Mouse (Mus musculus): ENCODE measurements around the gene Oas3. TPM values are rescaled to one million over a fixed set of nuclear protein-coding genes. Genes with fewer than 3 reads are reported as not detected.

Gene Oas3
- total RNA-seq, 2 experiments from 2014 or later, result 0.77 to 1.3 TPM

DNA sequence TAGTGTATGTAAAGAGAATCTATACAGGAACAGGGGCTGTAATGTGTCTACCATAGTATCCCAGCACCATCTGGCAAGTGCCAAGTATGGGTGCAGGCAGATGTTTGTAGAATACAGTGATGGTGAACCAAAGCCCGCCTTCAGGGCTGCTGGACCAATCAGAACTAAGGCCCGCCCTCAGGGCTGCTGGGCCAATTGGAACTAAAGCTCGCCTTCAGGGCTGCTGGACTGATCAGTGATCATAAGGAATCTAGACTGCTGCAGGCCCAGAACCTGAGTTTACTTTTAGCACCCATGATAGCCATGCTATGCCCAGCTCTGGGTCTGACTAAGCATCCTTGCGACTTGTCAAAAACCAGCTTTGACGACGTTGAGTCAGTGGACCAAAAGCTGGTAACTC is 15.6 kb downstream of the Oas3 start:
- no peak for ATAC-seq (replicated peaks; ENCODE audit: poor library complexity, severe bottlenecking)

DNA sequence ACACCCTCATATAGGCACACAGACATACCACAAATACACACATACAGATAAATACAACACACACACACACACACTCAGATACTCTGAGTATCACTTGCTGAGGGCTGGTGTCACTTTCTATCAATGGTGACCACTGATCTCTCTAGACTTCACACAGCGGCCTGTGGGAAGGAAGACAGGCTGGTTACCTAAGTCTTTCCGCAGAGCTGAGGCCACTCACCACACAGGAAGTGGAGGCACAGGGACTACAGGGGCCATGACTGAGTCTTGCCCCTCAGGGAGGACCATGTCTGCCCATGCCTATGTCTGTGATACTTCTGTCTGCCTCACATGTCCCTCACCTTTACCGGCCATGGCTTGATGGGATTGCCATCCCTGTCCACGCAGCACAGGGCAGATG is 23.2 kb downstream of the Oas3 start:
- peak; percentile 68 for ATAC-seq (replicated peaks; ENCODE audit: poor library complexity, severe bottlenecking)

DNA sequence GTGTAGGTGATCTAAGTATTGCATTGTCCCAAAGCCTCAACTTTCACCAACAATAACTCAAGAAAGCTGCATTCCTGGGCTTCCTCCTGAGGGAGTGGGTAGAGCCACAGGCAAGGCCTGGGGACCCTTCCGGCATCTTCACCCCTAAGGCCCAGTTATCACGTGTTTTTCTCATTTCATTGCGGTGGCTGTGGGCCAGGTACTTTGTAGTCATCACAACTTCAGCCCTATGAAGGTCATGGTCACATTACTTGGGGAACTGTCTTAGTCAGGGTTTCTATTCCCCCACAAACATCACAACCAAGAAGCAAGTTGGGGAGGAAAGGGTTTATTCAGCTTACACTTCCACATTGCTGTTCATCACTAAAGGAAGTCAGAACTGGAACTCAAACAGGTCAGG is 24.7 kb downstream of the Oas3 start:
- no peak for ATAC-seq (replicated peaks; ENCODE audit: poor library complexity, severe bottlenecking)

- no peak for ATAC-seq (replicated peaks; ENCODE audit: poor library complexity, severe bottlenecking)
These were observed 26.3 kb downstream of the Oas3 start for GRCm38 (mm10) chr5:120751206-120751605.

DNA sequence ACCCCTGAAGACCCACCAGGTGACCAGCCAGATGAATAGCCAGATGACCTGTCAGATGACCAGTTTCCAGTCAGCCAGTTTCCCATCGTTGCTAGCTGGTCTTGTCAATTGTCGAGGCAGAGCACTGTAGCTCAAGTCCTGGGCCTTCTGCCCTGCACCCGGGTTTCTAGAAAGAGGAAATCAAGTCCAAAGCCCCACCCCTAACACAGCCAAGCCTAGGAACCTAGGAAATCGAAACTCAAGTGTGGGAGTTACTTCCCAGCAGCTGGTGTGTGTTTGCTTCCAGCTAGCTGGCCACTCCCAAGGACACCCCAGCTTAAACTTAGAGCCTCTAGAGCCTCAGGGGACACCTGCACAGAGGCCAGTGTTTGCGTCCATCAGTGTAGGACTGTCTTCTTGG is 27.8 kb downstream of the Oas3 start, which contains the start of gene Oas2:
Gene Oas2 (minus strand): TSS at position 166 of the 400 bp plus-strand sequence.
- peak; percentile 65 for ATAC-seq (replicated peaks; ENCODE audit: poor library complexity, severe bottlenecking)

DNA sequence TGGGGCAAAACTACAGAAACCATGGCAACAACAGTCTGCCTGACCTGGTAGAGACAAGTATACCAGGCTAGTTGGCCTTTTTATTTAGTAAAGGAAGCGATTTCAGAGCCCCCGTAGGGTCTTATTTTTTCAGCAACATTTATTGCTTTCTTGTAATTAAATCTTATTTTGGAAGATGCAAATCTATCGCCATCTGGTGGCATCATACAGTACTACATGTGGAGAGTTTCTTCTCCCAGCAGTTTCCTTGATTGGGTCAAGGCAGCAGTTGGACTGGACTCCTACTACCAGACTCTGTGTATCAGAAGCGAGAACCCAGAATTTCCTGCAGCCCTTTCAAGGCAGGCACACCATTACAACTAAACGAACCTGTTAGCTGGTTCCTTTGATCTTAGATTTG is 31.0 kb downstream of the Oas3 start:
- no peak for ATAC-seq (replicated peaks; ENCODE audit: poor library complexity, severe bottlenecking)

DNA sequence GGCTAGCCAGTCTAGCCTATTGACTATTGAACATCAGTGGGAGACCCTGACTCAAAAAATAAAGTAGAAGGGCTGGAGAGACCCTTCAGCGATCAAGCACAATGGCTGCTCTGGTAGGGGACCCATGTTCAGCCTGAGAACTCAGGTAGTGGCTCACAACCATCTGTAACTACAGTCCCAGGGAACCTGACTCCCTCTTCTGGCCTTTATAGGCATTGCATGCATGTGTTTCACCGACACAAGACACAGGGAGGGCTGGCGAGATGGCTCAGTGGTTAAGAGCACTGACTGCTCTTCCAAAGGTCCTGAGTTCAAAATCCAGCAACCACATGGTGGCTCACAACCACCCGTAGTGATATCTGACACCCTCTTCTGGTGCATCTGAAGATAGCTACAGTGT is 35.3 kb downstream of the Oas3 start:
- ATAC-seq (replicated peaks; ENCODE audit: poor library complexity, severe bottlenecking), result 0 out of 2 replicates have a peak, but pooled peaks have one; percentile 30

DNA sequence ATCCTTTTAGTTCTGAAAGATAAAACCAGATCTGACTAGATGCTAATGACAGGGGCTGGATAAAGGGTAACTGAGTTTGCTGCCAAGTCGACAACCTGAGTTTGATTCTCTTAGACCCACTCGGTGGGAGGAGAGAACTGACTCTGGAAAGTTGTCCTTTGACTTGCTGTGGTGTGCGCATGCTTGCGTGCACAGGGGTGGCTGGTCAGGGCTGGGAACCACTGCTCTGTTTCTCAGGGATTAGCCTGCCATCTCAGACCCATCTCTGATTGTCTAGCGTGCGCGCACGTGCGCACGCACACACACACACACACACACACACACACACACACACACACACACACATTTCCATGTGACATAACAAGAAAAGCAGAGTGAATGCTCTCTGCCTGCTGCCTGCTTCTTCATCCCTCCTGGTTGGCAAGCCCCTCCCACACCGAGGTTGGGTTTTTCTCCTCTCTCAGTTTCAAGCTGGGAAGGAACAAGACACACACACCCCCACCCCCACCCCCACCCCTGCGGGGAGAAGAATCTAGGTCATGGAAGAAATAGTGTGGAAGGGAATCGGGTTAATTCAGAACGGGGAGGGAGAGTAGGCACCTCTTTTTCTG is 43.0 kb downstream of the Oas3 start:
- no peak for ATAC-seq (replicated peaks; ENCODE audit: poor library complexity, severe bottlenecking)

- no peak for ATAC-seq (replicated peaks; ENCODE audit: poor library complexity, severe bottlenecking)
These were observed 43.8 kb downstream of the Oas3 start for GRCm38 (mm10) chr5:120733696-120734095.

- no peak for ATAC-seq (replicated peaks; ENCODE audit: poor library complexity, severe bottlenecking)
These were observed 44.7 kb downstream of the Oas3 start for GRCm38 (mm10) chr5:120732740-120733139.

GRCm38 (mm10) chr5:120729319-120729718 is 48.1 kb downstream of the Oas3 start:
- no peak for ATAC-seq (replicated peaks; ENCODE audit: poor library complexity, severe bottlenecking)

- ATAC-seq (replicated peaks; ENCODE audit: poor library complexity, severe bottlenecking), result no peak
These were observed 51.5 kb downstream of the Oas3 start for GRCm38 (mm10) chr5:120725811-120726455.

DNA sequence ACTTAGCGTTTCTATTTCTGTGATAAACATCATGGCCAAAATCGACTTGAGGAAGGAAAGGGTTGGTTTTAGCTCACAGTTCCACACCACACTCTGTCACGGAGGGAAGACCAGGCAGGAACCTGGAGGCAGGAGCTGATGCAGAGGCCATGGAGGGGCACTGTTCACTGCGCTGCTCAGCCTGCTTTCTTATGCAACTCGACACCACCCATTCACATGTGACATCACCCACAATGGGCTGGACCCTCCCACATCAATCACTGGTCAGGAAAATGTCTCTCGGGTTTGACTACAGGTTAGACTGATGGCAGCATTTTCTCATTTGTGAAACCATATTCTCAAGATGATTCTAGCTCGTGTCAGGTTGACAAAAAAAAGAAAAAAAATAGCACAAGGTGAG is 56.5 kb downstream of the Oas3 start:
- no peak for ATAC-seq (replicated peaks; ENCODE audit: poor library complexity, severe bottlenecking)

DNA sequence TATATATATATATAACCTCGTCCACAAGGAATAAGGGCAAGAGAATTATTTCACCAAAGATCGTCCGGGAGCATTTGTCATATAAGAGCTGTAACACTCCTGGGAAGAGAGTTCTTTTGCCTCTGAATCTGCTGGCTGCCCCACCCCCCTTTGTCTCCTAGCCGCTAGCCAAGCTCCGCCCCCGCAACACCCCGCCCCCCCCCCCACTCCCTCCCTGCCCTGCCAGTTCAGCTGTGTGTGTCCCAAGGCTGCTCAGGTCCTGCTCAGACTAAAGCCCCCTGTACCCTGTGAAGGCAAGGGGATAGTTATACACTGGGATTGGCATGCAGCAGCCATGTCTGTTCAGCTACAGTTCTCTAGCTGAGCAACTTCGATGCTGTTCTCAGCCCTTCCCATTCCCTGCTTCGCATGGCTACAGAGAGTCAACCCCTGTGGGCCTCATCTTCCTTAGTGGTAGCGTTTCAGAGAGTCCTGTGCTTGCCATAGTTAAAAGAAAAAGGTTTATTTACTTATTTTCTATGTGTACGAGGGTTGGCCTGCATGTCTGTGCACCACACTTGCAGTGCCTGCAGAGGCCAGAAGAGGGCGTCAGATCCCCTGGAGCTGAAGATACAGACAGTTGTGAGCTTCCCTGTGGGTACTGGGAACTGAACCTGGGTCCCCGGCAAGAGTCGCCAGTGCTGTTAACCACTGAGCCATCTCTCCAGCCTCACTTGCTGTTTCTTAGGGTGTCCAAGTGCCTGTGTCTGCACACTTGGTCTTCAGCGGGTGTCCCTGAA is 58.7 kb downstream of the Oas3 start:
- no peak for ATAC-seq (replicated peaks; ENCODE audit: poor library complexity, severe bottlenecking)

- ATAC-seq (replicated peaks; ENCODE audit: poor library complexity, severe bottlenecking), result no peak
These were observed 60.3 kb downstream of the Oas3 start for GRCm38 (mm10) chr5:120717136-120717535.

DNA sequence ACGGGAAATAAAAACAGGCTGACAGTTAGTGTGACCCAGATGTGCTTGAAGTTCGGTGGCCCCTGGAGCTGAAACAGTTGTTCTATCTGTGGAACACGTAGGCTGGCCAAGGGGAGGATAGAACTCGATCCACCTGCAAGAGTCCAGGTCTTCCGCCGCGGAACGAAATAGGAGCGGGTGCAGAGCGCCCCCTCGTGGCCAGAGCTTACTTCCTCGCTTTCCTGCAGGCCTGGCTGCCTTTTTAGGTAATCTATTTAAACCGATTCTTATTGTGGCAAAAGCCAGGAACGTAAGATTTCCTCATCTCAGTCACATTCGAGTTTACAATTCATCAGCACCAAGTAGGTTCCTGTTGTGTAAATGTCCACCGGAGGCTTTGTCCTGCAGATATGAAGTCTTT is 63.1 kb downstream of the Oas3 start:
- ATAC-seq (replicated peaks; ENCODE audit: poor library complexity, severe bottlenecking), result peak; percentile 34; the same call in 1 of the 2 replicates

DNA sequence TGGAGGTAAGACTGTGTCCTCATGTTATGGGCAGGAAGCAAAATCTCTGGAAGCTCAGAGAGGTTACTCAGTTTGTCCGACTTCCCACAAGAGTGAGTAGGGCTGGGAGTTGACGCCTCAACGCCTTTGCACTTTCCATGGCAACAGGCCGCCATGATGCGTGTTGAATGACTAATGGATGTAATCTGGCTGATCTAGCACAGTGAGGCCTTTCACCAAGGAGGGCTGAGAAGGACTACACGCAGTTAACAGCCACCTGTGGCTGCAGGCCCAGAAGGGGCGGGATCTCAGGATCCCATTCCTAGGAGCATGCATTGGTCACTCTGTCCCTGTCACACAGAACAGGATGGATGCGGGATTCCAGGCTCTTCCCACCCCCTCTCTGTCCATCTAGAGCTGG is 64.7 kb downstream of the Oas3 start:
- no peak for ATAC-seq (replicated peaks; ENCODE audit: poor library complexity, severe bottlenecking)

GRCm38 (mm10) chr5:120711827-120712226 is 65.6 kb downstream of the Oas3 start, which contains the start of gene Dtx1:
Gene Dtx1, minus strand, starts transcription at chr5:120711927.
- ATAC-seq (replicated peaks; ENCODE audit: poor library complexity, severe bottlenecking), result no peak

DNA sequence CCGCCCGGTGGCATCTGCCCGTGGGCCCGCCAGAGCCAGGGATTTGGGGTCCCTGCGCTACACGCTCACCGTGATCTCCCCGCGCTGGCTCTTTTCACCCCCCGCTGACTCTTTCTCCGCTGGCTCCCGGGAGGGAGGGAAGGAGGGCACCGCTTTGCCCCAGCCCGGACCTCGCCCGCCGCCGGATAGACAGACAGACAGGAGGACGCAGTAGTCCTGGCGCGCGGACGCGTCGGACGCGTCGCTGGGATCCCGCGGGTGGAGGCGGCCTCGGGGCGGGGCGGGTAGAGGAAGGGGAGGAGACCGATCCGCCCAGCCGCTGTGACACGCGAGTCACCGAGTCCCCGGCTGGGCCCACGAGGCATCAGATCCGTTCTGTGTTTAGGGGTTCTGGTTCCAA is 66.0 kb downstream of the Oas3 start:
- peak; percentile 58 for ATAC-seq (replicated peaks; ENCODE audit: poor library complexity, severe bottlenecking)

DNA sequence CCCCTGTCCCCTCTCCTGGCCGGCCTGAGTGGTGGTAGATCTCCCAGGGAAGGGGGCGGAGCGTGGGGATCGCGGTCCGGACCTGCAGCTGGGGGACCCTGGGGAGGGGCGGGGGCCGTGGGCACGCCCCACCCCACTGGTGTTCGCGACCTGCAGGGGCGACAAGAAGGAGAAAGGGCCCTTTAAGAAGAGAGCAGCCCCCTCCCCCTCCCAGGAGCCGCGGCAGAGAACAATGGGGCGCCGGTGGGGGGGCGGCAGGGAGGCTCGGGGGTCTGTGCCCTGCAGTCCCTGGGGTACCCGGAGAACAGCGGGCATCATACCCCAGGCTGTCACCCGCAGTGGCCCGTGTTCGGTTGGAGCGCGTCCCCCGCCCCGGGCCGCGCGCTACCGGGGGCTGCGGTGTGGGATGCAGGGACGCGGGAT is 66.6 kb downstream of the Oas3 start:
- no peak for ATAC-seq (replicated peaks; ENCODE audit: poor library complexity, severe bottlenecking)

DNA sequence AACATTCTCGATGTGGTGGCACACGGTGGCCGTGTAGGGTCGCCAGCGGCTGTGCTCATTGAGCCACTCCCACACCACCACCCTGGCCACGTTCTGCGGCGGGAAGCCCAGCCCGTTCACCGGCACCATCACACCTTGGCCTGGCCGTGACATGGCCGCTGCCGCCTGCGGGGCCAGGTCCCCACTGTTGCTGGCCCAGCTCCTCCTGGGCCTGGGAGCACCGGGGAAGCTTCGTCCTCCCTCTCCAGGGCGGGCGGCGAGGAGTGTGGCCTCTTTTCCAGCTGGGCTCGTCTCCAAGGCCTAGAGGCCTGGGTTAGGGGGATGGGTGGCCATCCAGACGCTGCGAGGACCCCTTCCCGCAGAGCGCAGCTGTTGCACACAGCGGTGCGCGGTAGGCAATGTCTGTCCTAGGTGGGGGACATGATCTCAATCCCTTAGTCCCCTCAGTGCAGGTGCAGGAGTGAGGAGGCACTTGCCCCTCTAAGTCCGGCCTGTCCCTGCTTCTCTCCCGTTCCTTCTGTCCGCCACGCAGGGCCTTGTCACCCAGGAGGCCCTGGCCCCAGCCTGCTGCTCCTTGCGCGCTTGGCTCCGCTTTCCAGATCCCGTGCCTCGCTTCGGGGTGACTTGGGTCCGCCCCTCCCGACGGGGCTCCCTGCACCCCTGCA is 67.2 kb downstream of the Oas3 start:
- ATAC-seq (replicated peaks; ENCODE audit: poor library complexity, severe bottlenecking), result no peak

All from granulocyte monocyte progenitor cell, adult 5-6 weeks (primary cell).